Mouse (Mus musculus): ENCODE results near the gene Gm5089. TPM values are rescaled to one million over a fixed set of nuclear protein-coding genes. Genes with fewer than 3 reads are reported as not detected.
A peak's percentile ranks its signal among the peaks of the same experiment; 100 is the strongest.

The Gm5089 gene
- total RNA-seq, 4 experiments from 2014 or later, result 0.19 to 0.59 (median 0.41) TPM; not detected in 1

- no peak for DNase-seq (ENCODE audit: low spot score in 2 of 2)
Observed at GRCm38 (mm10) chr14:122477971-122478573, 27.2 kb upstream of the Gm5089 start.

- no peak for DNase-seq (ENCODE audit: low spot score in 2 of 2)
Observed at GRCm38 (mm10) chr14:122477261-122477671, 26.4 kb upstream of the Gm5089 start.

- no peak for DNase-seq (ENCODE audit: low spot score in 2 of 2)
Observed at GRCm38 (mm10) chr14:122476822-122477215, 25.9 kb upstream of the Gm5089 start.

- DNase-seq (ENCODE audit: low spot score in 2 of 2), result no peak
Observed at GRCm38 (mm10) chr14:122476041-122476821, 25.3 kb upstream of the Gm5089 start.

GRCm38 (mm10) chr14:122475557-122476040 lies 24.7 kb upstream of the Gm5089 start:
- DNase-seq (ENCODE audit: low spot score in 2 of 2), result no peak

GRCm38 (mm10) chr14:122474891-122475556 lies 24.1 kb upstream of the Gm5089 start, which contains the start of gene Zic2:
TSS of gene Zic2 (plus strand) at chr14:122475435.
- DNase-seq (ENCODE audit: low spot score in 2 of 2), result peak in 1 of 2 experiments; percentile 52

GRCm38 (mm10) chr14:122474041-122474890 lies 23.4 kb upstream of the Gm5089 start:
- no peak for DNase-seq (ENCODE audit: low spot score in 2 of 2)

- no peak for DNase-seq (ENCODE audit: low spot score in 2 of 2)
Observed at GRCm38 (mm10) chr14:122473211-122473751, 22.4 kb upstream of the Gm5089 start.

GRCm38 (mm10) chr14:122472647-122473046 lies 21.7 kb upstream of the Gm5089 start:
- DNase-seq (ENCODE audit: low spot score in 2 of 2), result no peak

- DNase-seq (ENCODE audit: low spot score in 2 of 2), result no peak
Observed at GRCm38 (mm10) chr14:122472161-122472560, 21.2 kb upstream of the Gm5089 start.

- DNase-seq (ENCODE audit: low spot score in 2 of 2), result no peak
Observed at GRCm38 (mm10) chr14:122471449-122472085, 20.7 kb upstream of the Gm5089 start.

- DNase-seq (ENCODE audit: low spot score in 2 of 2), result no peak
Observed at GRCm38 (mm10) chr14:122468971-122469755, 18.2 kb upstream of the Gm5089 start.

- DNase-seq (ENCODE audit: low spot score in 2 of 2), result no peak
Observed at GRCm38 (mm10) chr14:122467926-122468841, 17.3 kb upstream of the Gm5089 start.

GRCm38 (mm10) chr14:122466756-122467362 lies 15.9 kb upstream of the Gm5089 start:
- DNase-seq (ENCODE audit: low spot score in 2 of 2), result no peak

GRCm38 (mm10) chr14:122465931-122466490 lies 15.1 kb upstream of the Gm5089 start:
- no peak for DNase-seq (ENCODE audit: low spot score in 2 of 2)

- no peak for DNase-seq (ENCODE audit: low spot score in 2 of 2)
Observed at GRCm38 (mm10) chr14:122464763-122465741, 14.1 kb upstream of the Gm5089 start, which contains the start of gene Zic5. TSS of gene Zic5 (minus strand) at chr14:122465677.
